In the genomic region with DNA sequence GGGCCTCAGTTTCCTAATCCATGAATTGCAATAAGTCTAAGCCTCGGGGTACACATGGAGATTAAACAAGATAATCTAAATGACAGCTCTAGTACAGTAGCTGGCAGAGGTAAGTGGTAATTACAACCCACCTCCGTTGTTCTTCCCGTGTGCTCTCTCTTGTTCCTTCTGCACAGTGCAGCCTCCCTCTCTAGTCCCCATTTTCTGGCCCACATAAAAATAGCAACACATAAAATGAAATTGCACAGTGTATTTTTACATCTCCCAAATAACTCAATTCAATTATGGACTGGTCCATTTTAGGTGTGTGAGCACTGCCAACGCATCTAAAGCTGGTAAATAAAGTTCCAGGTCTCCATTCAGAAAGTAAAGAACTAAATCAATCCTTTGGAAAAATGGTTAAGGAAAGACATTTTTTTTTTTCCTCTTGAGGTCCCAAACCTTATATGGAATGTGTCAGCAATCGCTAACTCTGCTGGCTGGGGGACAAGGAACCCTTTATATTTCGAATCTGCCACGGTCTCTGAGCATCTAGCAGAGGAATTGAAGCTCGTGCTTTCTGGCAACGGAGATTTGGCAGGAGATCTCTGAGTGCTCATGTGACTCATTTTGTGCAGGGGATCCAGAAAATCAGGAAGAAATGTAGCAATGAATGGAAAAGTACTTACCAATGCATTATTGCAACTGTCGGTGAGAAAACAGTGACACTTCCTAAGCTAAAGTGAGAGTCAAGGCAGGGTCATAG, we compare ENCODE assay signal across 12 mouse cellular contexts. TPM values are rescaled to one million over a fixed set of nuclear protein-coding genes. Genes with fewer than 3 reads are reported as not detected.
A peak's percentile ranks its signal among the peaks of the same experiment; 100 is the strongest.
DNase-seq lines count a peak whose midpoint lies in the region; ATAC-seq lines count a peak whose summit lies in the region.
"Had no signal": no experiment of that assay in that cellular context is flagged by ENCODE, and none has a peak within 500 bp of the region (broad histone marks: within the 10 kb centered on the region; RNA-seq: fewer than 3 reads in every experiment).

No protein-coding gene starts in this region.

- no peak overlapping the region for H3K4me2 ChIP-seq in hindbrain, embryonic 16.5 days (ENCODE audit: low read length)
- H3K4me2 ChIP-seq in hindbrain, embryonic 11.5 days (replicated peaks; ENCODE audit: low read depth, low read length), result no peak overlapping the region
- H3K4me2 ChIP-seq: embryonic facial prominence, embryonic 12.5 days had no signal

- H3K4me1 ChIP-seq in hindbrain, embryonic 16.5 days (ENCODE audit: control insufficient read depth, insufficient read depth, low read depth, low read length), result peaks cover 3% of the 10 kb centered on the region; the same call in 1 of the 2 replicates
- no peaks in the 10 kb centered on the region for H3K4me1 ChIP-seq in hindbrain, embryonic 11.5 days (replicated peaks; ENCODE audit: control insufficient read depth, insufficient read depth, low read length)
- H3K4me1 ChIP-seq: embryonic facial prominence, embryonic 12.5 days had no signal

- ATAC-seq in hindbrain, embryonic 16.5 days, result peak; percentile 24; the same call in 1 of the 2 replicates
- ATAC-seq in hindbrain, embryonic 11.5 days (ENCODE audit: low FRiP score), result no peak
- ATAC-seq in erythroblast, adult 5-6 weeks (replicated peaks; ENCODE audit: low FRiP score, poor library complexity, severe bottlenecking), result no peak

- no peaks in the 10 kb centered on the region for H3K27me3 ChIP-seq in hindbrain, embryonic 16.5 days (replicated peaks; ENCODE audit: control insufficient read depth, insufficient read depth, low read length)
- no peaks in the 10 kb centered on the region for H3K27me3 ChIP-seq in hindbrain, embryonic 11.5 days (ENCODE audit: control insufficient read depth, insufficient read depth, low read length)
- H3K27me3 ChIP-seq: embryonic facial prominence, embryonic 12.5 days had no signal

- no peaks in the 10 kb centered on the region for H3K9me3 ChIP-seq in hindbrain, embryonic 16.5 days (ENCODE audit: control insufficient read depth, low read length)
- H3K9me3 ChIP-seq in hindbrain, embryonic 11.5 days (ENCODE audit: control insufficient read depth, low read length), result no peaks in the 10 kb centered on the region
- H3K9me3 ChIP-seq: embryonic facial prominence, embryonic 12.5 days had no signal

- no peaks in the 10 kb centered on the region for H3K36me3 ChIP-seq in hindbrain, embryonic 16.5 days (ENCODE audit: control insufficient read depth, insufficient read depth, low read length)
- no peaks in the 10 kb centered on the region for H3K36me3 ChIP-seq in hindbrain, embryonic 11.5 days (ENCODE audit: control insufficient read depth, insufficient read depth, low read length)
- H3K36me3 ChIP-seq: embryonic facial prominence, embryonic 12.5 days had no signal

- H3K9ac ChIP-seq in hindbrain, embryonic 16.5 days (ENCODE audit: low read depth, low read length), result no peak overlapping the region
- no peak overlapping the region for H3K9ac ChIP-seq in hindbrain, embryonic 11.5 days (ENCODE audit: low read depth, low read length)
- H3K9ac ChIP-seq: embryonic facial prominence, embryonic 12.5 days; liver, embryonic 14.5 days had no signal

- no peak for DNase-seq in hindbrain, embryonic 11.5 days (ENCODE audit: low spot score)
- peak; percentile 10 for DNase-seq in urinary bladder, postnatal 14 days (ENCODE audit: low spot score)
- no peak for DNase-seq in urinary bladder, adult 18-20 months (ENCODE audit: low spot score in 2 of 2)
- peak; percentile 62 to 79 for DNase-seq in left cerebral cortex, postnatal 14 days (ENCODE audit: low spot score in 2 of 2)
- no peak for DNase-seq in B cell, adult 2 months
- DNase-seq: heart, adult 2 months; retina, postnatal 1 day; thymus, postnatal 4 days had no signal

- WGBS in hindbrain, embryonic 16.5 days, result 46% methylated on average over 10 of the region's 10 CpGs
- 72% methylated on average over 10 of the region's 10 CpGs for WGBS in hindbrain, embryonic 11.5 days

- H3K4me3 ChIP-seq in hindbrain, embryonic 16.5 days (ENCODE audit: low read length), result no peak overlapping the region
- no peak overlapping the region for H3K4me3 ChIP-seq in hindbrain, embryonic 11.5 days (ENCODE audit: low read depth, low read length)
- H3K4me3 ChIP-seq: embryonic facial prominence, embryonic 12.5 days; heart, adult 2 months had no signal

- intact Hi-C loops in left cerebral cortex, postnatal 14 days (cut with DNase I), result no loop called here

- peak overlapping the region; percentile 18; the same call in 1 of the 2 replicates for H3K27ac ChIP-seq in hindbrain, embryonic 16.5 days (ENCODE audit: low read depth, low read length)
- no peak overlapping the region for H3K27ac ChIP-seq in hindbrain, embryonic 11.5 days (ENCODE audit: low read depth, low read length)
- H3K27ac ChIP-seq: embryonic facial prominence, embryonic 12.5 days; heart, adult 2 months; liver, embryonic 14.5 days had no signal

RNA-seq across cellular contexts. Expression of a gene that starts 19.7 kb away (rescaled TPM):
- 27.2 and 29.8 TPM in 2 replicates for polyA plus RNA-seq in hindbrain, embryonic 16.5 days (2015; fragmentation: Nextera tagmentation; extraction: Ambion mirVana)
- polyA plus RNA-seq in hindbrain, embryonic 11.5 days (2014; fragmentation: Nextera tagmentation; extraction: Ambion mirVana), result 35.8 and 52.8 TPM in 2 replicates
- 10 to 100 TPM; 53.6 to 64.2 TPM for total RNA-seq in left cerebral cortex, postnatal 14 days (2021)
- total RNA-seq in erythroblast, adult 5-6 weeks (2015; ENCODE audit: low replicate concordance), result 11.3 and 22.4 TPM in 2 replicates
- total RNA-seq in erythroblast, adult 5-6 weeks (2017; ENCODE audit: low replicate concordance), result 22.7 and 26.5 TPM in 2 replicates

Comparison
In these comparisons a context has a peak if more than half of its experiments do, and no peak if none do; other contexts are left out.
1. DNase-seq: peak in urinary bladder, postnatal 14 days (single experiment) and left cerebral cortex, postnatal 14 days (2 of 2); none in hindbrain, embryonic 11.5 days (single experiment), urinary bladder, adult 18-20 months (0 of 2) and B cell, adult 2 months (0 of 2).